Mouse (Mus musculus): ENCODE measurements around the gene Hist1h2ah. TPM values are rescaled to one million over a fixed set of nuclear protein-coding genes. Genes with fewer than 3 reads are reported as not detected.

Gene Hist1h2ah
- total RNA-seq, 2 experiments from 2014 or later, result 0.91 to 145 TPM

Other genes with a start within 250 kb of the Hist1h2ah start
- 5.6 TPM in 1 of 2 replicates, not detected in the other for gene Hist1h2an, start 248.3 kb downstream of the Hist1h2ah start, total RNA-seq (2015)
- gene Hist1h2an, start 248.3 kb downstream of the Hist1h2ah start, total RNA-seq (2017), result 740 and 806 TPM in 2 replicates
- 15.3 and 29.2 TPM in 2 replicates for gene Hist1h2bp, start 248.1 kb downstream of the Hist1h2ah start, total RNA-seq (2015)
- gene Hist1h2bp, start 248.1 kb downstream of the Hist1h2ah start, total RNA-seq (2017), result 50.7 and 60.8 TPM in 2 replicates
- gene Hist1h2bq, start 225.4 kb downstream of the Hist1h2ah start, total RNA-seq (2015), result 340 and 370 TPM in 2 replicates
- gene Hist1h2bq, start 225.4 kb downstream of the Hist1h2ah start, total RNA-seq (2017), result 37.2 and 71.4 TPM in 2 replicates
- gene Hist1h2ao, start 225.1 kb downstream of the Hist1h2ah start, total RNA-seq (2015), result 149 and 256 TPM in 2 replicates
- 2,161 and 2,311 TPM in 2 replicates for gene Hist1h2ao, start 225.1 kb downstream of the Hist1h2ah start, total RNA-seq (2017)
- 67.9 and 71.7 TPM in 2 replicates for gene Hist1h4m, start 223.8 kb downstream of the Hist1h2ah start, total RNA-seq (2015)
- gene Hist1h4m, start 223.8 kb downstream of the Hist1h2ah start, total RNA-seq (2017), result 1,995 and 3,050 TPM in 2 replicates
- gene Hist1h4n, start 203.4 kb downstream of the Hist1h2ah start, total RNA-seq (2015), result 60.0 and 63.1 TPM in 2 replicates
- 1,683 and 2,067 TPM in 2 replicates for gene Hist1h4n, start 203.4 kb downstream of the Hist1h2ah start, total RNA-seq (2017)
- 111 and 142 TPM in 2 replicates for gene Hist1h2ap, start 202.1 kb downstream of the Hist1h2ah start, total RNA-seq (2015)
- gene Hist1h2ap, start 202.1 kb downstream of the Hist1h2ah start, total RNA-seq (2017), result 857 and 1,070 TPM in 2 replicates
- 322 and 378 TPM in 2 replicates for gene Hist1h2br, start 201.8 kb downstream of the Hist1h2ah start, total RNA-seq (2015)
- 273 and 294 TPM in 2 replicates for gene Hist1h2br, start 201.8 kb downstream of the Hist1h2ah start, total RNA-seq (2017)
- gene Zfp184, start 90.5 kb downstream of the Hist1h2ah start, total RNA-seq (2015), result 0.23 and 0.36 TPM in 2 replicates
- 0.65 TPM in 1 of 2 replicates, not detected in the other for gene Zfp184, start 90.5 kb downstream of the Hist1h2ah start, total RNA-seq (2017)
- gene Pom121l2, start 54.4 kb downstream of the Hist1h2ah start, total RNA-seq (2015), result not detected in 2 replicates
- gene Pom121l2, start 54.4 kb downstream of the Hist1h2ah start, total RNA-seq (2017), result not detected in 2 replicates
- gene Prss16, start 25.8 kb downstream of the Hist1h2ah start, total RNA-seq (2015), result 3.7 and 4.3 TPM in 2 replicates
- 2.8 and 5.2 TPM in 2 replicates for gene Prss16, start 25.8 kb downstream of the Hist1h2ah start, total RNA-seq (2017)
- gene Hist1h2bk, start 302 bp upstream of the Hist1h2ah start, total RNA-seq (2015), result 78.9 and 108 TPM in 2 replicates
- 1,539 and 1,747 TPM in 2 replicates for gene Hist1h2bk, start 302 bp upstream of the Hist1h2ah start, total RNA-seq (2017)
- 34.9 and 43.5 TPM in 2 replicates for gene Hist1h4i, start 5.8 kb upstream of the Hist1h2ah start, total RNA-seq (2015)
- gene Hist1h4i, start 5.8 kb upstream of the Hist1h2ah start, total RNA-seq (2017), result 115 and 127 TPM in 2 replicates
- 43.5 and 58.5 TPM in 2 replicates for gene Hist1h2ag, start 7.4 kb upstream of the Hist1h2ah start, total RNA-seq (2015)
- gene Hist1h2ag, start 7.4 kb upstream of the Hist1h2ah start, total RNA-seq (2017), result 942 and 986 TPM in 2 replicates
- 57.4 and 58.7 TPM in 2 replicates for gene Hist1h2bj, start 7.6 kb upstream of the Hist1h2ah start, total RNA-seq (2015)
- gene Hist1h2bj, start 7.6 kb upstream of the Hist1h2ah start, total RNA-seq (2017), result 645 and 753 TPM in 2 replicates
- not detected in 2 replicates for gene Vmn1r188, start 48.9 kb upstream of the Hist1h2ah start, total RNA-seq (2015)
- gene Vmn1r188, start 48.9 kb upstream of the Hist1h2ah start, total RNA-seq (2017), result not detected in 2 replicates
- not detected in 2 replicates for gene Vmn1r189, start 70.3 kb upstream of the Hist1h2ah start, total RNA-seq (2015)
- not detected in 2 replicates for gene Vmn1r189, start 70.3 kb upstream of the Hist1h2ah start, total RNA-seq (2017)
- not detected in 2 replicates for gene Vmn1r191, start 148.4 kb upstream of the Hist1h2ah start, total RNA-seq (2015)
- gene Vmn1r191, start 148.4 kb upstream of the Hist1h2ah start, total RNA-seq (2017), result not detected in 2 replicates
- not detected in 2 replicates for gene Vmn1r192, start 155.6 kb upstream of the Hist1h2ah start, total RNA-seq (2015)
- 0.04 TPM in 1 of 2 replicates, not detected in the other for gene Vmn1r192, start 155.6 kb upstream of the Hist1h2ah start, total RNA-seq (2017)
- not detected in 2 replicates for gene Vmn1r193, start 187.6 kb upstream of the Hist1h2ah start, total RNA-seq (2015)
- gene Vmn1r193, start 187.6 kb upstream of the Hist1h2ah start, total RNA-seq (2017), result not detected in 2 replicates
- gene Vmn1r194, start 208.6 kb upstream of the Hist1h2ah start, total RNA-seq (2015), result not detected in 2 replicates
- not detected in 2 replicates for gene Vmn1r194, start 208.6 kb upstream of the Hist1h2ah start, total RNA-seq (2017)
- not detected in 2 replicates for gene Vmn1r195, start 235.0 kb upstream of the Hist1h2ah start, total RNA-seq (2015)
- gene Vmn1r195, start 235.0 kb upstream of the Hist1h2ah start, total RNA-seq (2017), result not detected in 2 replicates